Mouse (Mus musculus): ENCODE data around the gene Med15. TPM values are rescaled to one million over a fixed set of nuclear protein-coding genes. Genes with fewer than 3 reads are reported as not detected.
A peak's percentile ranks its signal among the peaks of the same experiment; 100 is the strongest.

The Med15 gene
- polyA plus RNA-seq, 1 experiment from 2014 or later: 39.8 TPM

DNA sequence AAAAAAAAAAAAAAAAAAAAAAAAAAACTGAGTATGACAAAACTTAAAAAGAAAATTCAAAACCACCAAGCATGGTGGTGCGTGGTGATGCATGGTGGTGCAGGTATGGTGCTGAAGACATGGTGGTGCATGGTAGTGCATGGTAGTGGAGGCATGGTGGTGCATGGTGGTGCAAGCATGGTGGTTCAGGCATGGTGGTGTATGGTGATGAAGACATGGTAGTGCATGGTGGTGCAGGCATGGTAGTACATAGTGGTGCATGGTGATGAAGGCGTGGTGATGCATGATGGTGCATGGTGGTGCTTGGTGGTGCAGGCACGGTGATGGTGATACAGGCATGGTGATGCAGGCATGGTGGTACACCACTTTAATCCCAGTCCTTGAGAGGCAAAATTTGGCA, 8.2 kb downstream of the Med15 start:
- H3K36me3 ChIP-seq (ENCODE audit: control insufficient read depth, insufficient read depth, low read length): no peaks in the 10 kb centered on the region
- no peak overlapping the region for H3K9ac ChIP-seq (replicated peaks; ENCODE audit: low read length)
- H3K4me3 ChIP-seq (replicated peaks; ENCODE audit: low read depth, low read length): no peak overlapping the region
- no peak overlapping the region for H3K4me2 ChIP-seq (ENCODE audit: low read length)
- no peak overlapping the region for H3K27ac ChIP-seq (replicated peaks; ENCODE audit: low read depth, low read length)
- no peaks in the 10 kb centered on the region for H3K27me3 ChIP-seq (ENCODE audit: control insufficient read depth, insufficient read depth, low read length)
- peaks cover 11% of the 10 kb centered on the region for H3K4me1 ChIP-seq (ENCODE audit: control insufficient read depth, insufficient read depth, low read length)
- no peaks in the 10 kb centered on the region for H3K9me3 ChIP-seq (ENCODE audit: control insufficient read depth, low read length)
- DNase-seq: no peak
- no peak for ATAC-seq (ENCODE audit: low FRiP score, low TSS enrichment)
- WGBS: 96% methylated on average over 3 of the region's 3 CpGs

DNA sequence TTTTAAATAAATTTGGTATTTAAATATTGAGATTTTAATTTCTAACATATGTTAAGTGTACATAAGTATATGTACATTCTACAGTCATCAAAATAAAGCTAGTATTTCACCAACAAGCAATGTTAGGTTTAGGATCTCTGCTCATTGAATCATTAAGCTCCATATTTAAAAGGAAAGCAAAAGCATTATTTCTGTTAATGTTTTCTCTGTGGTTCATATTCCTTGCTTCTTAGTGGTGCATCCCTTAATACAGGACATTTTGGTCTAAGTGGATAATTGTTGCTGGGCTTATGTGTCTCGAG, 9.4 kb downstream of the Med15 start:
- H3K4me3 ChIP-seq (replicated peaks; ENCODE audit: low read depth, low read length): peak overlapping the region; percentile 89; the same call in 1 of the 2 replicates

DNA sequence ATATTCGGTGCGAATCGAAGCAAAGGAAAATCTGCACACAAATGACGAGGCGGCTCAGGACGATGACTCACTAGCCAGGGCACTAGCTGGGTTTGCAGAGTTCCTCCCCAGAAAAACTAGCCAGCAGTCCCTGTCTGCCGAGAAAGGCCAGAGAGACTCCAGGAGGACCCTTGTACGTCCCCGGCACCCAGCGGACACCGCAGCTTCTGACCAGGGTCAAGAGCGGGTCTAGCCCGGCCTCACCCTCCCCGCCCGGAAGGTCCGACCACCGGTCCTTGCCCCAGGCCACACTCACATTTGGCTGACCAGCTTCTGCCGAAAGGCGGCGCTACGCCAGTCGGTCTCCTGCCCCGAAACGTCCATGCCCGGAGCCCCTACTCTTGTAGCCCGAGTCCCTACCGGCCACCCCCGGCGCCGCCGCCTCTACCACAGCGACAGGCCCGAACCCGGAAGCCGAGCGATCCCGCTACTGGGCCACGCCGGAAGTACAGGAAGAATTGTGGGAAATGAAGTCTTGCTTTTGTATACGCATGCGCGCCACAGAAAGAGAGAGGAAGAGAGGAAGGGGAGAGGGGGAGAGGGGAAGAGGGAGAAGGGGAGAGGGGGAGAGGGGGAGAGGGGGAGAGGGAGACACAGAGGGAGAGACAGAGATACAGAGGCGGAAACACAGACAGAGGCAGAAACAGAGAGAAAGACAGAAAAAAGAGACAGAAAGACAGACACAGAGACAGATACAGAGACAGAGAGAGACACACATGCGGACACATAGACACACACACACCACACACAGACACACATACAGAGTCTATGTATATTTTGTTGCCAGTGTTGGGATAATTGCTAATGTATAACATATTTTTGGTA, 10.0 kb downstream of the Med15 start:
- Histone ChIP-seq H3K4me1 (ENCODE audit: control insufficient read depth, insufficient read depth, low read length) (peaks cover 11% of the 10 kb centered on the region), H3K9me3 (ENCODE audit: control insufficient read depth, low read length) (no peaks in the 10 kb centered on the region), H3K27me3 (ENCODE audit: control insufficient read depth, insufficient read depth, low read length) (no peaks in the 10 kb centered on the region), H3K4me2 (ENCODE audit: low read length) (peak overlapping the region; percentile 94), H3K27ac (replicated peaks; ENCODE audit: low read depth, low read length) (peak overlapping the region; percentile 79), H3K36me3 (ENCODE audit: control insufficient read depth, insufficient read depth, low read length) (no peaks in the 10 kb centered on the region), H3K9ac (replicated peaks; ENCODE audit: low read length) (peak overlapping the region; percentile 90), H3K4me3 (replicated peaks; ENCODE audit: low read depth, low read length) (peak overlapping the region; percentile 89)
- 2% methylated on average over 44 of the region's 44 CpGs for WGBS
- DNase-seq: peak; percentile 95
- peak; percentile 91 for ATAC-seq (ENCODE audit: low FRiP score, low TSS enrichment)

More for the DNA sequence above, 9.4 kb downstream of the Med15 start:
- peaks cover 11% of the 10 kb centered on the region for H3K4me1 ChIP-seq (ENCODE audit: control insufficient read depth, insufficient read depth, low read length)
- DNase-seq: peak; percentile 9
- no peaks in the 10 kb centered on the region for H3K27me3 ChIP-seq (ENCODE audit: control insufficient read depth, insufficient read depth, low read length)
- no peak overlapping the region for H3K9ac ChIP-seq (replicated peaks; ENCODE audit: low read length)
- ATAC-seq (ENCODE audit: low FRiP score, low TSS enrichment): no peak
- no peaks in the 10 kb centered on the region for H3K36me3 ChIP-seq (ENCODE audit: control insufficient read depth, insufficient read depth, low read length)
- H3K4me2 ChIP-seq (ENCODE audit: low read length): peak overlapping the region; percentile 94
- WGBS: 96% methylated on average over 1 of the region's 1 CpGs
- H3K27ac ChIP-seq (replicated peaks; ENCODE audit: low read depth, low read length): no peak overlapping the region
- H3K9me3 ChIP-seq (ENCODE audit: control insufficient read depth, low read length): no peaks in the 10 kb centered on the region

DNA sequence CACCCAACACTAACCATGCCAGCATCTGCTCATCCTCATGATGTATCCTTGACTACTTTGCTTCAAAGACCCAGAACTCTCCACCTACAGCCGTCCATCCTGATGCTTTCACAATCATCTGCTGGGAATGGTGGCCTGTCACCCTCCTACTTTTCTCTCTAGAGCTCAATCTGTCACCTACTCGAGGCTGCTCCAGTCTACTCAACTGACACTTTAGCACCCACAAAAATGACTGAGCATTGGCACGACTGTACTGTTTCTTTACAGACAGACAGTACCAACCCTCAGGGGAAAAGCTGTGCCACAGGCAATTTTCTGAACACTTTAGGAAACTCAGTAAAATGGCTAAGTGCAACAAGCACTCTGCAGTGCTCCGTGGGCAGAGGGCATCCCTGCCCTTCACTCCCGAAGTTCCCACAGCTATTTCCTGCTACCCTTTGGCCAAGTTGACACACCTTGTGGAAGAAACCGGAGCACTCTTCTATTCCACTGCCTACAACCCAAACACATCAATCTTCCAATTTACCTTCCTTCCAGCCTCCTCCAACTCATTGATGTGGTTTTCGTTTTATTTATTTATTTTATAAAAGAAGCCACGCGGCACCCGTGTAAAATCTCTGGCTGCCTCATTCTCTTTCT, 10.8 kb downstream of the Med15 start:
- Histone ChIP-seq H3K4me3 (replicated peaks; ENCODE audit: low read depth, low read length) (peak overlapping the region; percentile 89), H3K4me1 (ENCODE audit: control insufficient read depth, insufficient read depth, low read length) (peaks cover 11% of the 10 kb centered on the region), H3K9ac (replicated peaks; ENCODE audit: low read length) (peak overlapping the region; percentile 90), H3K27me3 (ENCODE audit: control insufficient read depth, insufficient read depth, low read length) (no peaks in the 10 kb centered on the region), H3K27ac (replicated peaks; ENCODE audit: low read depth, low read length) (peak overlapping the region; percentile 79), H3K9me3 (ENCODE audit: control insufficient read depth, low read length) (no peaks in the 10 kb centered on the region), H3K4me2 (ENCODE audit: low read length) (peak overlapping the region; percentile 94), H3K36me3 (ENCODE audit: control insufficient read depth, insufficient read depth, low read length) (no peaks in the 10 kb centered on the region)
- WGBS: 10% methylated on average over 10 of the region's 10 CpGs
- no peak for DNase-seq
- no peak for ATAC-seq (ENCODE audit: low FRiP score, low TSS enrichment)

DNA sequence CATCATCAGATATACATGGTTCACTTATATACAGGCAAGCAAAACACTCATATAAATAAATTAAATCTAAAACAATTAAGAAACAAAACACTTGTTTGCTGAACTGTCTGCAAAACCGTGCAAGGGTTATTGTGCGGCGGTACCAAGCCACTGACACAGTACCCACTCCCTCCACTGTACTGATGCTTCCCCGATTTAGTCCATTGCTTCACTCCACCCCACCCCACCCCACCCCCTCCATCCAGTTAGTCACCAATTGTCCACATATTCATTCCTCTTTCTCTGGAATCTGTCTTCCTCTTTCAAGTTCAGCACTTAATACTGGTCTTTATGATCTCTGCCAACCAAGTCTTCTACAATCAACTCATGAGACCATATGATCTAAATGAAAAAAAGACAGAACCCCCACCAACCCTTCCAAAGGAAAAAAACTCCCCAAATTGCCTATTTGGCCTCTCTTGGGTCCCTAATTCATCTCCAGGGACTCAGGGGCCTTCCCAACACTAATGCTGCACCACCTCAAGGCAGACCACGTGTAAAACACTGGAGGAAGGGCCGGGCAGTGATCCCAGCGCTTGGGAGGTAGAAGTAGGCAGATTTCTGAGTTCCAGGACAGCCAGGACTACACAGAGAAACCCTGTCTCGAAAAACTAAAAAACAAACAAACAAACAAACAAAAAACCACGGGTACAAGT, 11.4 kb downstream of the Med15 start:
- no peaks in the 10 kb centered on the region for H3K27me3 ChIP-seq (ENCODE audit: control insufficient read depth, insufficient read depth, low read length)
- no peaks in the 10 kb centered on the region for H3K9me3 ChIP-seq (ENCODE audit: control insufficient read depth, low read length)
- DNase-seq: no peak
- H3K9ac ChIP-seq (replicated peaks; ENCODE audit: low read length): peak overlapping the region; percentile 90; the same call in 1 of the 2 replicates
- H3K27ac ChIP-seq (replicated peaks; ENCODE audit: low read depth, low read length): no peak overlapping the region
- 77% methylated on average over 9 of the region's 9 CpGs for WGBS
- peak overlapping the region; percentile 94 for H3K4me2 ChIP-seq (ENCODE audit: low read length)
- peaks cover 11% of the 10 kb centered on the region for H3K4me1 ChIP-seq (ENCODE audit: control insufficient read depth, insufficient read depth, low read length)
- H3K36me3 ChIP-seq (ENCODE audit: control insufficient read depth, insufficient read depth, low read length): no peaks in the 10 kb centered on the region
- H3K4me3 ChIP-seq (replicated peaks; ENCODE audit: low read depth, low read length): peak overlapping the region; percentile 89
- ATAC-seq (ENCODE audit: low FRiP score, low TSS enrichment): no peak

DNA sequence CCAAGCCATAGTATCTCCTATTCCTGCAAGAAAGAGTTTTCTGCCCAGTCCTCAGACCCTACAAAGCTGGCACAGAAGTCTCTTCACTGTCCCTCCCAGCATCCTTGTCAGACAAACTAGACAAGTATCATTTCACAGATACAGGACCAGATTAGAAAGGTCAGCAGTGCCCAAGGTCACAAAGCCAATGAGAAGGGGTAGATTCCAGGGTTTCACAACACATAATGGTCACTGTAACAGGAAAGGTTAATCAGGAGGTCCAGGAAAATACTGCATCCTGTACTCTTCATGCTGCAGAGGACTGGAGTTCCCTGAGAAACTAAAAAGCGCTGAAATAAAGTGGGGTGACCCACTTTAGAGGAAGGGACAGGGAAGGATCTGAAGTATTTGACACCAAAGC, 14.9 kb downstream of the Med15 start:
- DNase-seq: no peak
- H3K4me3 ChIP-seq (replicated peaks; ENCODE audit: low read depth, low read length): no peak overlapping the region
- ATAC-seq (ENCODE audit: low FRiP score, low TSS enrichment): no peak

DNA sequence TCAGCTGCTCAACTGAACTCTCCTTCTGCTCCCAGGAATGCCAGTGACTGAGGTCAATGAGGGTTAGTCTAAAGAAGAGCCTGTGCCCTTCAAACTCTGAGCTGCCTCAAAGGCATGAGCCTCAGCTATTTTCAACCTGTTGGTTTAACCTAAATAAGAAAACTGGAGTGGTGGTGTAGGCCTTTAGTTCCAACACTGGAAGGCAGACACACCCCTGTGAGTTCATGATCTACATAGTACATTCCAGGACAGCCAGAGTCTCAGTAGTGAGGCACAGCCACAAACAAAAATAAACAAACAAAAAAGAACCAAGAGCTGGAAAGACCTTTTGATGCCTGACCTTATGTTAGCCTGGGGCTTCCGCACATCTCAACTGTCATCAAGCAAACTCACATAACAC, 25.1 kb downstream of the Med15 start:
- Histone ChIP-seq H3K4me2 (ENCODE audit: low read length) (no peak overlapping the region), H3K9me3 (ENCODE audit: control insufficient read depth, low read length) (no peaks in the 10 kb centered on the region), H3K4me1 (ENCODE audit: control insufficient read depth, insufficient read depth, low read length) (no peaks in the 10 kb centered on the region), H3K27ac (replicated peaks; ENCODE audit: low read depth, low read length) (no peak overlapping the region), H3K9ac (replicated peaks; ENCODE audit: low read length) (no peak overlapping the region), H3K36me3 (ENCODE audit: control insufficient read depth, insufficient read depth, low read length) (peaks cover 2% of the 10 kb centered on the region), H3K27me3 (ENCODE audit: control insufficient read depth, insufficient read depth, low read length) (no peaks in the 10 kb centered on the region), H3K4me3 (replicated peaks; ENCODE audit: low read depth, low read length) (no peak overlapping the region)
- ATAC-seq (ENCODE audit: low FRiP score, low TSS enrichment): no peak
- WGBS: 98% methylated on average over 1 of the region's 1 CpGs
- no peak for DNase-seq

More for the DNA sequence above, 14.9 kb downstream of the Med15 start:
- no peak overlapping the region for H3K4me2 ChIP-seq (ENCODE audit: low read length)
- no peaks in the 10 kb centered on the region for H3K9me3 ChIP-seq (ENCODE audit: control insufficient read depth, low read length)
- H3K9ac ChIP-seq (replicated peaks; ENCODE audit: low read length): no peak overlapping the region
- peaks cover 11% of the 10 kb centered on the region for H3K4me1 ChIP-seq (ENCODE audit: control insufficient read depth, insufficient read depth, low read length)
- H3K36me3 ChIP-seq (ENCODE audit: control insufficient read depth, insufficient read depth, low read length): no peaks in the 10 kb centered on the region
- H3K27ac ChIP-seq (replicated peaks; ENCODE audit: low read depth, low read length): no peak overlapping the region
- H3K27me3 ChIP-seq (ENCODE audit: control insufficient read depth, insufficient read depth, low read length): no peaks in the 10 kb centered on the region
- 92% methylated on average over 1 of the region's 1 CpGs for WGBS

DNA sequence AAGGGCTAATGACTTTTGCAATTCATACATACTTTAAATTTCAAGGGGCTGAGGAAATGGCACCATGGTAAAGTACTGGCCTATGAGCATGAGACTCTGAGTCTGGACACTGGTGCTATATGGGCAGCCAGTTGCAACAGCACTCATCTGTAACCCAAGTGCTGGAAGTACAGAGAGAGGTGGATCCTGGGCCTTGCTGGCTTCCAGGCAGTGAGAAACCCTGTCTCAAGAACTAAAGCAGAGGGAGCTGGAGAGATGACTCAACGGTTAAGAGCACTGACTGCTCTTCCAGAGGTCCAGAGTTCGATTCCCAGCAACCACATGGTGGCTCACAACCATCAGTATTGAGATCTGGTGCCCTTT, 31.7 kb downstream of the Med15 start:
- no peak for ATAC-seq (ENCODE audit: low FRiP score, low TSS enrichment)
- no peak overlapping the region for H3K9ac ChIP-seq (replicated peaks; ENCODE audit: low read length)
- DNase-seq: no peak
- no peaks in the 10 kb centered on the region for H3K9me3 ChIP-seq (ENCODE audit: control insufficient read depth, low read length)
- H3K27ac ChIP-seq (replicated peaks; ENCODE audit: low read depth, low read length): no peak overlapping the region
- no peaks in the 10 kb centered on the region for H3K27me3 ChIP-seq (ENCODE audit: control insufficient read depth, insufficient read depth, low read length)
- 87% methylated on average over 2 of the region's 2 CpGs for WGBS
- no peak overlapping the region for H3K4me2 ChIP-seq (ENCODE audit: low read length)
- peaks cover 31% of the 10 kb centered on the region for H3K36me3 ChIP-seq (ENCODE audit: control insufficient read depth, insufficient read depth, low read length)
- no peaks in the 10 kb centered on the region for H3K4me1 ChIP-seq (ENCODE audit: control insufficient read depth, insufficient read depth, low read length)
- no peak overlapping the region for H3K4me3 ChIP-seq (replicated peaks; ENCODE audit: low read depth, low read length)

Measured in midbrain, embryonic 14.5 days (tissue).